Mouse (Mus musculus) CD8-positive naive resting alpha-beta T cell, adult 57 days (primary cell): ENCODE measurements around the gene Gm7138. TPM values are rescaled to one million over a fixed set of nuclear protein-coding genes. Genes with fewer than 3 reads are reported as not detected.

Experiments used
- total RNA-seq: library from RNA; stranded (reverse); gene quantifications from one replicate; pipeline ENCODE4 v1.2.4, GENCODE M21; 2023

Gm7138 gene
- not detected for total RNA-seq

DNA sequence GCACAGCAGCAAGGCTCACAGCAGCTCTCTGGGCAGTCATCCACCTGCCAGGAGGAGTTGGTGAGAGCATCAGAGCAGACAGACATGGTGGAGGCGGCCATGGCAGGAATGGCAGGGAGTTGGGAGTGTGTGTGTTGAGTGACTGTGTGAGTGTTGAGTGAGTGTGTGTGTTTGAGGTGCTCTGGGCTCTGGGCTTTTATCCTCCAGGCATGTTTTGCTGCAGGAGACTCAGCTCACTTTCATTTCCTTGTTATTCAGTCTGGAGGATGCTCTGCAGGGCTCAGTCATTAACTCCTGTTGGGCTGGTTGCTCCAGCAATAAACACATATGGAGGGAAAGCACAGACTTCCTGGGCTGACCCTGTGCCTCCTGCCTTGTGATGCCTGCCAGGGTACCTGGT lies at the start of gene Gm7138:
Gm7138 (minus strand) TSS at position 101 of the 400 bp plus-strand sequence.

GRCm38 (mm10) chr10:77814382-77814781 lies 37.6 kb upstream of the Gm7138 start, which contains the start of gene Gm2696:
TSS of gene Gm2696 (plus strand) at chr10:77814682.

GRCm38 (mm10) chr10:77811743-77812142 lies 35.0 kb upstream of the Gm7138 start, which contains the start of gene Gm9507:
TSS of gene Gm9507 (minus strand) at chr10:77811843.

DNA sequence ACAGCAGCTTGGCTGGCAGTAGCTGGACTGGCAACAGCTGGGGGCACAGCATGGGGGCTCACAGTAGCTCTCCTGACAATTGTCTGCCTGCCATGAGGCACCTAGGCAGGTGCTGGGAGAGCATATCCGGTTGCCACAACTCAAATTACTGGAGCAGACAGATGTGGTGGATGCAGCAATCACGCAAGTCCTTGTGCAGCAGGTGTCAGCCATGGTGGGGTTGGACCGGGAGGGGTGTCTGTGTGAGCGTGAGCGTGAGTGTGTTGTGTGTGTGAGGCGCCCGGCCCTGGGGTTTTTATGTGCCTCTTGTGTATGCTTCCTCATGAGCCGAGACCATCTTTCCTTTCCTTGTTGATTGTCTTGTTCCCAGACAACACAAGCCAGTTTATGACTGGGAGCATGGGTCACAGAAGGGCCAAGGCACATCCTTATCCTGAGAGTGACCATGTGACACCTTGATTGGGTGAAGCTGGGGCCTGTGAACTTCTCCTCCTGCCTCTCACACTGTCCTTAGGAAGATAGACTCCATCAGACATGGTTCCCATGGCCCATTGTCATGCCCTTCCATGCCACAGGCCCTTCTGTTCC lies 22.3 kb upstream of the Gm7138 start, which contains the start of gene Gm19668:
Gm19668 (minus strand) TSS at position 213 of the 588 bp plus-strand sequence.

GRCm38 (mm10) chr10:77794976-77795375 lies 18.2 kb upstream of the Gm7138 start, which contains the start of gene Gm9639:
TSS of gene Gm9639 (minus strand) at chr10:77795076.

GRCm38 (mm10) chr10:77787876-77788275 lies 11.1 kb upstream of the Gm7138 start, which contains the start of gene Gm7137:
TSS of gene Gm7137 (minus strand) at chr10:77788200.

DNA sequence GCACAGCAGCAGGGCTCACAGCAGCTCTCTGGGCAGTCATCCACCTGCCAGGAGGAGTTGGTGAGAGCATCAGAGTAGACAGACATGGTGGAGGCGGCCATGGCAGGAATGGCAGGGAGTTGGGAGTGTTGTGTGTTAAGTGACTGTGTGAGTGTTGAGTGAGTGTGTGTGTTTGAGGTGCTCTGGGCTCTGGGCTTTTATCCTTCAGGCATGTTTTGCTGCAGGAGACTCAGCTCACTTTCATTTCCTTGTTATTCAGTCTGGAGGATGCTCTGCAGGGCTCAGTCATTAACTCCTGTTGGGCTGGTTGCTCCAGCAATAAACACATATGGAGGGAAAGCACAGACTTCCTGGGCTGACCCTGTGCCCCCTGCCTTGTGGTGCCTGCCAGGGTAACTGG lies 5.7 kb upstream of the Gm7138 start, which contains the start of gene Gm3250:
Gm3250 (minus strand) TSS at position 101 of the 400 bp plus-strand sequence.

GRCm38 (mm10) chr10:77771225-77771624 lies 5.5 kb downstream of the Gm7138 start, which contains the start of gene Gm3238:
TSS of gene Gm3238 (minus strand) at chr10:77771325.

DNA sequence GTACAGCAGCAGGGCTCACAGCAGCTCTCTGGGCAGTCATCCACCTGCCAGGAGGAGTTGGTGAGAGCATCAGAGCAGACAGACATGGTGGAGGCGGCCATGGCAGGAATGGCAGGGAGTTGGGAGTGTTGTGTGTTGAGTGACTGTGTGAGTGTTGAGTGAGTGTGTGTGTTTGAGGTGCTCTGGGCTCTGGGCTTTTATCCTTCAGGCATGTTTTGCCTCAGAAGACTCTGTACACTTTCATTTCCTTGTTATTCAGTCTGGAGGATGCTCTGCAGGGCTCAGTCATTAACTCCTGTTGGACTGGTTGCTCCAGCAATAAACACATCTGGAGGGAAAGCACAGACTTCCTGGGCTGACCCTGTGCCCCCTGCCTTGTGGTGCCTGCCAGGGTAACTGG lies 17.2 kb downstream of the Gm7138 start, which contains the start of gene Gm3233:
Gm3233 (minus strand) TSS at position 101 of the 400 bp plus-strand sequence.

GRCm38 (mm10) chr10:77751254-77751653 lies 25.5 kb downstream of the Gm7138 start, which contains the start of gene Gm9736:
TSS of gene Gm9736 (minus strand) at chr10:77751354.

DNA sequence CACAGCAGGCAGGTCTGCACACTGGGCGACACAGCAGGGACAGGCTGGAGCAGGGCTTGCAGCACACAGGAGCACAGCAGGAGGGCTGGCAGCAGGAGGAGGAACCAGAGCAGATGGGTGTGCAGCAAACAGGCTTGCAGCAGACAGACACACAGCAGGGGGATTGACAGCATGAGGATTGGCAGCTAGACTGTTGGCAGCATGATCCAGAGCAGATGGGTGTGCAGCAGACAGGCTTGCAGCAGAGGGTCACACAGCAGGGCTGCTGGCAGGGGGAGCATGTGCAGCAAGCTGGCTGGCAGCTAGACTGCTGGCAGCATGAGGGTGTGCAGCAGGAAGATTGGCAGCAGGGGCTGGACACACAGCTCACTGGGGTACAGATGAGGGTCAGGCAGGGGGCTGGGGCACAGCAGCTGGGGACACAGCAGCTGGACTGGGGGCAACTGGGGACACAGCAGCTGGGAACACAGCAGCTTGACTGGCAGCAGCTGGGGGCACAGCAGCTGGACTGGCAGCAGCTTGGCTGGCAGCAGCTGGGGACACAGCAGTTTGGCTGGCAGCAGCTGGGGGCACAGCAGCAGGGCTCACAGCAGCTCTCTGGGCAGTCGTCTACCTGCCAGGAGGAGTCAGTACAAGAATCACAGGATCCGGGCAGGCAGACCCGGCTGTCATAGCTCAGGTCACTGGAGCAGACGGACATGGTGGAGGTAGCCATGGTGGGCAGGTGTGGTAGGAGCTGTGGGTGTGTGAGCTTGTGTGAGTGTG lies 34.6 kb downstream of the Gm7138 start, which contains the start of gene Gm18596:
Gm18596 (minus strand) TSS at position 715 of the 765 bp plus-strand sequence.

Other genes with a start within 250 kb of the Gm7138 start
- 207 TPM for gene Itgb2, start 246.7 kb downstream of the Gm7138 start, total RNA-seq
- 89.3 TPM for gene Pttg1ip, start 195.2 kb downstream of the Gm7138 start, total RNA-seq
- 49.8 TPM for gene Sumo3, start 170.8 kb downstream of the Gm7138 start, total RNA-seq
- gene Gm49325, start 170.7 kb downstream of the Gm7138 start, total RNA-seq, result 2.4 TPM
- 41.4 TPM for gene Ube2g2, start 154.7 kb downstream of the Gm7138 start, total RNA-seq
- 1.2 TPM for gene Tspear, start 90.4 kb downstream of the Gm7138 start, total RNA-seq
- gene Gm19402, start 86.2 kb downstream of the Gm7138 start, total RNA-seq, result not detected
- not detected for gene Gm9508, start 79.7 kb downstream of the Gm7138 start, total RNA-seq
- gene Gm10272, start 70.3 kb downstream of the Gm7138 start, total RNA-seq, result not detected
- not detected for gene Gm10024, start 65.5 kb downstream of the Gm7138 start, total RNA-seq
- not detected for gene Gm10142, start 61.1 kb downstream of the Gm7138 start, total RNA-seq
- gene Krtap12-1, start 56.3 kb downstream of the Gm7138 start, total RNA-seq, result not detected
- gene Gm10100, start 50.5 kb downstream of the Gm7138 start, total RNA-seq, result not detected
- gene Gm18596, start 34.3 kb downstream of the Gm7138 start, total RNA-seq, result not detected
- not detected for gene Gm9736, start 25.6 kb downstream of the Gm7138 start, total RNA-seq
- not detected for gene Gm3233, start 17.3 kb downstream of the Gm7138 start, total RNA-seq
- gene Gm3238, start 5.6 kb downstream of the Gm7138 start, total RNA-seq, result not detected
- gene Gm3250, start 5.6 kb upstream of the Gm7138 start, total RNA-seq, result not detected
- gene Gm7137, start 11.3 kb upstream of the Gm7138 start, total RNA-seq, result not detected
- not detected for gene Gm9639, start 18.1 kb upstream of the Gm7138 start, total RNA-seq
- not detected for gene Gm19668, start 22.2 kb upstream of the Gm7138 start, total RNA-seq
- gene Gm9507, start 34.9 kb upstream of the Gm7138 start, total RNA-seq, result not detected
- not detected for gene Gm2696, start 37.7 kb upstream of the Gm7138 start, total RNA-seq
- not detected for gene Krtap10-4, start 50.2 kb upstream of the Gm7138 start, total RNA-seq
- gene Krtap10-10, start 59.0 kb upstream of the Gm7138 start, total RNA-seq, result not detected
- not detected for gene Gm36176, start 69.9 kb upstream of the Gm7138 start, total RNA-seq
- not detected for gene Gm10318, start 75.9 kb upstream of the Gm7138 start, total RNA-seq
- gene Gm3285, start 85.0 kb upstream of the Gm7138 start, total RNA-seq, result not detected
- gene Lrrc3, start 125.6 kb upstream of the Gm7138 start, total RNA-seq, result not detected
- 2.8 TPM for gene Trpm2, start 193.6 kb upstream of the Gm7138 start, total RNA-seq
- 10.4 TPM for gene 1810043G02Rik, start 201.6 kb upstream of the Gm7138 start, total RNA-seq
- gene Pfkl, start 233.1 kb upstream of the Gm7138 start, total RNA-seq, result 64.9 TPM